Mouse (Mus musculus): Measurements from ENCODE around the gene Gm20449. TPM values are rescaled to one million over a fixed set of nuclear protein-coding genes. Genes with fewer than 3 reads are reported as not detected.
"Not testable (repeated sequence)": the region's sequence is repeated elsewhere in the genome, so short reads cannot be mapped to it uniquely, and the experiment has no call there.

The Gm20449 gene
- 0.18 and 0.28 TPM in 2 replicates for polyA plus RNA-seq (2012; rRNA removed)

GRCm38 (mm10) chr7:41499389-41500049, at the start of gene Gm20449, which contains the start of gene AW146154:
TSS of gene Gm20449 (minus strand) at chr7:41499417.
TSS of gene AW146154 (minus strand) at chr7:41499890.
- DNase-seq (ENCODE audit: low spot score), result peak; percentile 98

- no peak for DNase-seq (ENCODE audit: low spot score)
These were observed 13.5 kb upstream of the Gm20449 start for GRCm38 (mm10) chr7:41512672-41513071.

- DNase-seq (ENCODE audit: low spot score), result no peak
These were observed 13.0 kb upstream of the Gm20449 start for GRCm38 (mm10) chr7:41512207-41512606.

- no peak for DNase-seq (ENCODE audit: low spot score)
These were observed 3.2 kb upstream of the Gm20449 start for GRCm38 (mm10) chr7:41502402-41502801.

- DNase-seq (ENCODE audit: low spot score), result peak; percentile 31
These were observed 1.1 kb upstream of the Gm20449 start for GRCm38 (mm10) chr7:41500151-41500934.

GRCm38 (mm10) chr7:41499018-41499388, 214 bp downstream of the Gm20449 start:
- not testable (repeated sequence) for DNase-seq (ENCODE audit: low spot score)

- DNase-seq (ENCODE audit: low spot score), result not testable (repeated sequence)
These were observed 753 bp downstream of the Gm20449 start for GRCm38 (mm10) chr7:41498464-41498863.

- DNase-seq (ENCODE audit: low spot score), result no peak
These were observed 1.3 kb downstream of the Gm20449 start for GRCm38 (mm10) chr7:41497871-41498270.

GRCm38 (mm10) chr7:41451864-41452263, 47.4 kb downstream of the Gm20449 start:
- DNase-seq (ENCODE audit: low spot score), result no peak

GRCm38 (mm10) chr7:41448596-41448995, 50.6 kb downstream of the Gm20449 start, which contains the start of gene Vmn2r57:
TSS of gene Vmn2r57 (minus strand) at chr7:41448696.
- not testable (repeated sequence) for DNase-seq (ENCODE audit: low spot score)

GRCm38 (mm10) chr7:41394130-41394529, 105.1 kb downstream of the Gm20449 start:
- DNase-seq (ENCODE audit: low spot score), result no peak

GRCm38 (mm10) chr7:41393048-41393971, 105.9 kb downstream of the Gm20449 start, which contains the start of gene AI987944:
TSS of gene AI987944 (minus strand) at chr7:41393379.
- peak; percentile 38 for DNase-seq (ENCODE audit: low spot score)

Other genes starting within 250 kb of the Gm20449 start
- 13.7 and 13.9 TPM in 2 replicates for gene AI987944, start 106.0 kb downstream of the Gm20449 start, polyA plus RNA-seq (2012; rRNA removed)
- 0.61 and 0.66 TPM in 2 replicates for gene Vmn2r57, start 50.7 kb downstream of the Gm20449 start, polyA plus RNA-seq (2012; rRNA removed)
- 14.3 and 17.4 TPM in 2 replicates for gene AW146154, start 473 bp upstream of the Gm20449 start, polyA plus RNA-seq (2012; rRNA removed)
- gene Gm6871, start 74.2 kb upstream of the Gm20449 start, polyA plus RNA-seq (2012; rRNA removed), result not detected in 2 replicates
- 8.6 and 9.0 TPM in 2 replicates for gene 2610021A01Rik, start 99.8 kb upstream of the Gm20449 start, polyA plus RNA-seq (2012; rRNA removed)
- gene Zfp788, start 133.8 kb upstream of the Gm20449 start, polyA plus RNA-seq (2012; rRNA removed), result 13.5 and 13.8 TPM in 2 replicates